Mouse (Mus musculus) forebrain, postnatal 0 days (tissue): ENCODE data around the gene Gm826. TPM values are rescaled to one million over a fixed set of nuclear protein-coding genes. Genes with fewer than 3 reads are reported as not detected.

Experiments
- ATAC-seq: fragments of 200-750 bp; cut with Nextera tagmentation; 2 replicates; pipeline ENCODE4 v1.8.0; 2017; ENCODE audit warnings: mild to moderate bottlenecking, moderate library complexity
- DNase-seq: peaks from one replicate; pipeline ENCODE4 v3.0.0-alpha.2; 2015
- H3K27ac ChIP-seq: fragments of 300-500 bp; sonication (generic); 2 replicates; pipeline ENCODE4 v1.5.1; 2014; ENCODE audit warnings: low read depth, mild to moderate bottlenecking, antibody characterized with exemption, low read length, moderate library complexity, mixed read lengths
- H3K27me3 ChIP-seq: fragments of 300-500 bp; sonication (generic); 2 replicates; pipeline ENCODE4 v1.6.1; 2014; ENCODE audit warnings: mild to moderate bottlenecking, low read length, mixed read lengths; ENCODE audit not compliant: insufficient read depth
- H3K36me3 ChIP-seq: fragments of 300-500 bp; sonication (generic); 2 replicates; pipeline ENCODE4 v1.6.1; 2014; ENCODE audit warnings: mild to moderate bottlenecking, moderate library complexity; ENCODE audit not compliant: insufficient read depth
- H3K4me1 ChIP-seq: fragments of 300-500 bp; sonication (generic); 2 replicates; pipeline ENCODE4 v1.6.1; 2014; ENCODE audit warnings: antibody characterized with exemption; ENCODE audit not compliant: insufficient read depth
- H3K4me2 ChIP-seq: fragments of 300-500 bp; sonication (generic); 2 replicates; pipeline ENCODE4 v1.6.1; 2014; ENCODE audit warnings: low read depth, mild to moderate bottlenecking, moderate library complexity
- H3K4me3 ChIP-seq: fragments of 300-500 bp; sonication (generic); 2 replicates; pipeline ENCODE4 v1.5.1; 2014; ENCODE audit warnings: low read depth, low read length, mixed read lengths
- H3K9ac ChIP-seq: fragments of 300-500 bp; sonication (generic); 2 replicates; pipeline ENCODE4 v1.6.1; 2014; ENCODE audit warnings: mild to moderate bottlenecking
- H3K9me3 ChIP-seq: fragments of 300-500 bp; sonication (generic); 2 replicates; pipeline ENCODE4 v1.6.1; 2016; ENCODE audit warnings: low read length
- CTCF ChIP-seq: sonication (generic); IDR thresholded peaks from 2 replicates; pipeline ENCODE4 v1.5.1; 2016; ENCODE audit warnings: antibody characterized with exemption, control low read depth, low read depth
- WGBS: fragments of 180-500 bp; shearing (Covaris S2); extraction: QIAGEN DNeasy Blood & Tissue Kit; methylation state at CpG from one replicate; pipeline ENCODE4 v1.1.7; 2014; 5-methylcytosine and 5-hydroxymethylcytosine counted together
- polyA plus RNA-seq: library from polyadenylated mRNA; unstranded; fragments of >200 nt; fragmentation: Nextera tagmentation; extraction: Ambion mirVana; gene quantifications from 2 replicates; pipeline ENCODE4 v1.2.1, GENCODE M21; 2015
- total RNA-seq: library from RNA; depleted of rRNA; stranded (reverse); fragments of >200 nt; gene quantifications from 2 replicates; pipeline ENCODE4 v1.2.3, GENCODE M21; 2014; rRNA removed

Gene Gm826
- total RNA-seq = not detected in 2 replicates
- polyA plus RNA-seq = 0.19 TPM in 1 of 2 replicates, not detected in the other

- H3K27ac ChIP-seq = no peak within 1 kb of the TSS
- no peaks in the 10 kb centered on the region; the same call in 1 of the 2 replicates for H3K4me1 ChIP-seq
- DNase-seq = no peak
- TF ChIP-seq CTCF = no peak
- H3K4me2 ChIP-seq = no peak within 1 kb of the TSS
- H3K27me3 ChIP-seq = no peaks in the 10 kb centered on the region
- WGBS = 39% methylated on average over 4 of the region's 4 CpGs
- H3K4me3 ChIP-seq = no peak within 1 kb of the TSS
- H3K9ac ChIP-seq = no peak within 1 kb of the TSS
- ATAC-seq = no peak
- no peaks in the 10 kb centered on the region for H3K36me3 ChIP-seq
- H3K9me3 ChIP-seq = no peaks in the 10 kb centered on the region
These were observed at the start of gene Gm826 for GRCm38 (mm10) chr2:160334111-160334661. Gene Gm826 (minus strand): TSS chr2:160334162.

GRCm38 (mm10) chr2:160383418-160383817 lies 49.5 kb upstream of the Gm826 start:
- no peaks in the 10 kb centered on the region for H3K9me3 ChIP-seq
- H3K4me3 ChIP-seq = no peak overlapping the region
- DNase-seq (no peak), ATAC-seq (no peak)
- H3K36me3 ChIP-seq = no peaks in the 10 kb centered on the region
- WGBS = 60% methylated on average over 3 of the region's 3 CpGs
- H3K27ac ChIP-seq = no peak overlapping the region
- H3K9ac ChIP-seq = no peak overlapping the region
- no peaks in the 10 kb centered on the region; the same call in 1 of the 2 replicates for H3K27me3 ChIP-seq
- H3K4me1 ChIP-seq = no peaks in the 10 kb centered on the region
- no peak overlapping the region for H3K4me2 ChIP-seq
- no peak for TF ChIP-seq CTCF

GRCm38 (mm10) chr2:160378271-160378670 lies 44.3 kb upstream of the Gm826 start:
- no peak overlapping the region for H3K4me3 ChIP-seq
- DNase-seq (no peak), ATAC-seq (no peak)
- H3K4me2 ChIP-seq = no peak overlapping the region
- no peak overlapping the region for H3K9ac ChIP-seq
- no peak overlapping the region for H3K27ac ChIP-seq
- 0 out of 2 replicates have a peak, but pooled peaks cover 8% of the 10 kb centered on the region for H3K27me3 ChIP-seq
- 51% methylated on average over 4 of the region's 4 CpGs for WGBS
- H3K9me3 ChIP-seq = no peaks in the 10 kb centered on the region
- H3K36me3 ChIP-seq = no peaks in the 10 kb centered on the region
- H3K4me1 ChIP-seq = no peaks in the 10 kb centered on the region
- TF ChIP-seq CTCF = peak; percentile 81

GRCm38 (mm10) chr2:160376236-160376635 lies 42.3 kb upstream of the Gm826 start:
- H3K27me3 ChIP-seq = peaks cover 28% of the 10 kb centered on the region
- 43% methylated on average over 5 of the region's 5 CpGs for WGBS

GRCm38 (mm10) chr2:160369653-160370420 lies 35.9 kb upstream of the Gm826 start:
- DNase-seq (no peak), ATAC-seq (no peak)
- Histone ChIP-seq H3K27me3 (peaks cover 58% of the 10 kb centered on the region), H3K27ac (no peak overlapping the region), H3K9me3 (no peaks in the 10 kb centered on the region), H3K9ac (no peak overlapping the region), H3K4me2 (peak overlapping the region; percentile 88), H3K4me1 (peaks cover 17% of the 10 kb centered on the region), H3K36me3 (no peaks in the 10 kb centered on the region), H3K4me3 (peak overlapping the region; percentile 62; the same call in 1 of the 2 replicates)
- no peak for TF ChIP-seq CTCF
- WGBS = 5% methylated on average over 25 of the region's 25 CpGs

More at GRCm38 (mm10) chr2:160376236-160376635, 42.3 kb upstream of the Gm826 start:
- Histone ChIP-seq H3K4me3 (no peak overlapping the region), H3K4me1 (no peaks in the 10 kb centered on the region), H3K4me2 (no peak overlapping the region), H3K27ac (no peak overlapping the region), H3K36me3 (no peaks in the 10 kb centered on the region), H3K9me3 (no peaks in the 10 kb centered on the region), H3K9ac (no peak overlapping the region)
- DNase-seq (no peak), ATAC-seq (peak; percentile 25; the same call in 1 of the 2 replicates)
- TF ChIP-seq CTCF = 0 out of 2 replicates have a peak, but pooled peaks have one; percentile 9

- peaks cover 58% of the 10 kb centered on the region for H3K27me3 ChIP-seq
- peaks cover 17% of the 10 kb centered on the region for H3K4me1 ChIP-seq
- H3K9me3 ChIP-seq = no peaks in the 10 kb centered on the region
- WGBS = 2% methylated on average over 52 of the region's 52 CpGs
- peak overlapping the region; percentile 62 for H3K4me3 ChIP-seq
- no peak for DNase-seq
- no peak overlapping the region for H3K27ac ChIP-seq
- H3K4me2 ChIP-seq = peak overlapping the region; percentile 88
- ATAC-seq = no peak
- H3K9ac ChIP-seq = peak overlapping the region; percentile 31; the same call in 1 of the 2 replicates
- H3K36me3 ChIP-seq = no peaks in the 10 kb centered on the region
- TF ChIP-seq CTCF = no peak
These were observed 34.7 kb upstream of the Gm826 start for GRCm38 (mm10) chr2:160368422-160369357.
